Mouse (Mus musculus) heart, adult 2 months (tissue): Measurements from ENCODE around the gene Efcab9.

Source experiments
- CTCF ChIP-seq: fragments of 200-600 bp; IDR thresholded peaks from 2 replicates; pipeline ENCODE4 v1.8.1; 2022; ENCODE audit warnings: antibody characterized with exemption, mild to moderate bottlenecking, moderate library complexity
- EP300 ChIP-seq: fragments of 200-500 bp; IDR thresholded peaks from 2 replicates; pipeline ENCODE4 v1.6.1; 2011; ENCODE audit warnings: low read depth, low read length, control low read depth; ENCODE audit not compliant: insufficient read depth
- POLR2A ChIP-seq: fragments of 200-500 bp; IDR thresholded peaks from 2 replicates; pipeline ENCODE4 v1.6.1; 2011; ENCODE audit warnings: mild to moderate bottlenecking, low read depth, low read length, control low read depth; ENCODE audit not compliant: insufficient read depth

- no peak for TF ChIP-seq POLR2A
- TF ChIP-seq CTCF: no peak
- TF ChIP-seq EP300: no peak
These were observed 45.3 kb downstream of the Efcab9 start for GRCm38 (mm10) chr11:32486621-32487020.
